Mouse (Mus musculus) neural tube, embryonic 12.5 days (tissue): ENCODE data around the gene Prss32. TPM values are rescaled to one million over a fixed set of nuclear protein-coding genes. Genes with fewer than 3 reads are reported as not detected.

ENCODE experiments used
- ATAC-seq: fragments of 200-750 bp; cut with Nextera tagmentation; 2 replicates; pipeline ENCODE4 v1.8.0; 2017; ENCODE audit warnings: low read depth, mild to moderate bottlenecking, moderate TSS enrichment, moderate library complexity; ENCODE audit not compliant: low FRiP score
- H3K27ac ChIP-seq: fragments of 300-500 bp; sonication (generic); 2 replicates; pipeline ENCODE4 v1.5.1; 2016
- H3K27me3 ChIP-seq: fragments of 300-500 bp; sonication (generic); replicated peaks from 2 replicates; pipeline ENCODE4 v1.6.1; 2016; ENCODE audit warnings: mild to moderate bottlenecking
- H3K36me3 ChIP-seq: fragments of 300-500 bp; sonication (generic); 2 replicates; pipeline ENCODE4 v1.6.1; 2016; ENCODE audit warnings: mild to moderate bottlenecking
- H3K4me1 ChIP-seq: fragments of 300-500 bp; sonication (generic); 2 replicates; pipeline ENCODE4 v1.6.1; 2016
- H3K4me2 ChIP-seq: fragments of 300-500 bp; sonication (generic); replicated peaks from 2 replicates; pipeline ENCODE4 v1.6.1; 2016; ENCODE audit warnings: mild to moderate bottlenecking
- H3K4me3 ChIP-seq: fragments of 300-500 bp; sonication (generic); 2 replicates; pipeline ENCODE4 v1.5.1; 2016
- H3K9ac ChIP-seq: fragments of 300-500 bp; sonication (generic); 2 replicates; pipeline ENCODE4 v1.6.1; 2016; ENCODE audit warnings: mild to moderate bottlenecking
- H3K9me3 ChIP-seq: fragments of 300-500 bp; sonication (generic); 2 replicates; pipeline ENCODE4 v1.6.1; 2016; ENCODE audit warnings: mild to moderate bottlenecking
- WGBS: fragments of 180-500 bp; shearing (Covaris S2); methylation state at CpG from one replicate; pipeline ENCODE4 v1.1.7; 2016; 5-methylcytosine and 5-hydroxymethylcytosine counted together
- polyA plus RNA-seq: library from polyadenylated mRNA; unstranded; fragments of >200 nt; fragmentation: Nextera tagmentation; extraction: Ambion mirVana; gene quantifications from 2 replicates; pipeline ENCODE4 v1.2.1, GENCODE M21; 2016

Gene Prss32
- not detected in 2 replicates for polyA plus RNA-seq

DNA sequence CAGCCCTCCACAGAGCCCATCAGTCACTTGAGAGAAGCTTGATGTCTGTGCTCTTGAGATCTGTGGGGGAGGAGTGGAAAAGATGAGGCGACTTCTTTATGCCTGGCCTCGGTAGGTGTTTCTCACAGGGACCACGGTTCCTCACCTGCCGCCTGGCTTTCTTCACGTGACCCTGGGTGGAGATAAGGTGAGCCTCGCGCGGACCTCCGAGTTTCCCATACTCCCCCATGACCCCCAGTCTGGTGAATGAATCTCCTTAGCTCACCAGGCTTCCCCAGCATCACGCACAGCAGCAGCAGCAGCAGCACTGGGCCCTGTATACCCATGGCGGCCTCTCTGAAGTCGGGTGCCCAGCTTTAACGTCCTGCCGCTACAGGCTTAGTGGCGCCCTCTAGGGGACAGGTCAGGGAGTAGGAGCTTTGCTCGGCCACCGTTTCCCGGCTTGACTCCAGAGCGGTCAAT, at the start of gene Prss32, which contains the start of gene Prss41:
Gene Prss32, plus strand, starts transcription at position 44 of the 462 bp plus-strand sequence.
Gene Prss41, minus strand, starts transcription at position 361 of the 462 bp plus-strand sequence.
- H3K27ac ChIP-seq = no peak within 1 kb of the TSS
- no peak within 1 kb of the TSS for H3K4me3 ChIP-seq

DNA sequence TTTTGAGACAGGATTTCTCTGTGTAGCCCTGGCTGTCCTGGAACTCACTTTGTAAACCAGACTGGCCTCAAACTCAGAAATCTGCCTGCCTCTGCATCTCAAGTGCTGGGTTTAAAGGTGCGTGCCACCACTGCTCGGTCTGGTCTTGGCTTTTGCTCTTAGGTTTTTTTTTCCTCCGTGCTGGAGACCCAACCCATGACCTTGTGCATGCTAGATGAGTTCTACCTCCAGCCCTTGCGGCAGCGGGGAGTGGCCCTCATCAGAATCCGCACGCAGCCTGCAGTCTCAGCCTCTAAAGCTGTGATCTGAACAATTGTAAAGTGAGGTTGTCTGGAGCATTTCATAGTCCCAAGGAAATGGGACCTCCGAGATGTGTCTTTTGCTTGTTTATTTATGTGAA, 48.3 kb upstream of the Prss32 start:
- H3K27me3 ChIP-seq = no peaks in the 10 kb centered on the region
- peaks cover 8% of the 10 kb centered on the region; the same call in 1 of the 2 replicates for H3K4me1 ChIP-seq
- WGBS = 95% methylated on average over 8 of the region's 8 CpGs
- H3K9me3 ChIP-seq = no peaks in the 10 kb centered on the region
- H3K9ac ChIP-seq = no peak overlapping the region
- no peaks in the 10 kb centered on the region for H3K36me3 ChIP-seq
- H3K4me3 ChIP-seq = no peak overlapping the region
- no peak for ATAC-seq
- H3K4me2 ChIP-seq = no peak overlapping the region
- H3K27ac ChIP-seq = no peak overlapping the region

More for the DNA sequence above, at the start of gene Prss32, which contains the start of gene Prss41:
- H3K4me1 ChIP-seq = no peaks in the 10 kb centered on the region
- no peaks in the 10 kb centered on the region for H3K36me3 ChIP-seq
- no peaks in the 10 kb centered on the region for H3K9me3 ChIP-seq
- peak within 1 kb of the TSS; percentile 45 for H3K4me2 ChIP-seq
- 0 out of 2 replicates have a peak, but pooled peaks cover 7% of the 10 kb centered on the region for H3K27me3 ChIP-seq
- WGBS = 17% methylated on average over 19 of the region's 19 CpGs
- no peak within 1 kb of the TSS for H3K9ac ChIP-seq
- 0 out of 2 replicates have a peak, but pooled peaks have one; percentile 33 for ATAC-seq

DNA sequence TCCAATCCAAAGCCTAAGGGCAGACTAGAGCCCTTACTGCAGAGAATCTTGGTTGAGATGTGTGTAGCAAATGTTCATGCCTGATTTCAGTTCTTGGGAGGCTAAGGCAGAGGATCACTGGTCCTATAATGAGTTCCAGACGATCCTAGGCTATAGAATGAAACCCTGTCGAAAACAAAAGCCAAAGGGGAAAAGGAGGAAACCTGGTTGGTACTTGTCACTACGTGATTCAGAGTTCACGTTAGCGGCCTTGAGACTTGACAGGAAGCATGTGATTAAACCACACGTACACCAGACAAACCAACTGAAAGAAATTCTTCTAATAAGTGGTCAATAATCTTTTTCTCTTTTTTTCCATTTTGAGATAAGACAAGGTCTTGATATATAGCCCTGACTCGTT, 46.3 kb upstream of the Prss32 start:
- no peak for ATAC-seq

DNA sequence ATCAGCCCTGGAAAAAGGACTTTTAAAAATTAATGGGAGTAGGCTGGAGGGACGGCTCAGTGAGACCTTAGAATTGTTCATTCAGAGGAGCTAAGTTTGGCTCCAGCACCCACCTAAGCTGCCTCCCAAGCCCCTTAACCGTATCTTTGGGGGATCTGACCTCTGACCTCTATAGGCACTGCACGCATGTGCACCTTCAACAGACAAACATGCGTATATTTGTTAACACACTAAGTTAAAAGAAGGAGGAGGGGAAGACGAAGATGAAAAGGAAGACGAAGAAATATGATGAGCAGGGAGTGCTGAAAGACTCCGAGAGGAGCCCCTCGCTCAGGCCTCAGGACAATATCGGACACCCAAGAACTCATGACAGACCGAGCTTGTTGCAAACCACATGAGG, 42.0 kb upstream of the Prss32 start:
- Histone ChIP-seq H3K4me2 (no peak overlapping the region), H3K36me3 (0 out of 2 replicates have a peak, but pooled peaks cover under 1% of the 10 kb centered on the region), H3K27ac (no peak overlapping the region), H3K27me3 (no peaks in the 10 kb centered on the region), H3K4me1 (peaks cover 24% of the 10 kb centered on the region), H3K9me3 (no peaks in the 10 kb centered on the region), H3K9ac (no peak overlapping the region), H3K4me3 (no peak overlapping the region)
- WGBS = 91% methylated on average over 10 of the region's 10 CpGs
- ATAC-seq = no peak

More for the DNA sequence above, 46.3 kb upstream of the Prss32 start:
- Histone ChIP-seq H3K4me2 (no peak overlapping the region), H3K36me3 (no peaks in the 10 kb centered on the region), H3K9me3 (no peaks in the 10 kb centered on the region), H3K4me1 (no peaks in the 10 kb centered on the region), H3K27me3 (no peaks in the 10 kb centered on the region), H3K9ac (no peak overlapping the region), H3K4me3 (no peak overlapping the region), H3K27ac (no peak overlapping the region)
- WGBS = 80% methylated on average over 7 of the region's 7 CpGs

DNA sequence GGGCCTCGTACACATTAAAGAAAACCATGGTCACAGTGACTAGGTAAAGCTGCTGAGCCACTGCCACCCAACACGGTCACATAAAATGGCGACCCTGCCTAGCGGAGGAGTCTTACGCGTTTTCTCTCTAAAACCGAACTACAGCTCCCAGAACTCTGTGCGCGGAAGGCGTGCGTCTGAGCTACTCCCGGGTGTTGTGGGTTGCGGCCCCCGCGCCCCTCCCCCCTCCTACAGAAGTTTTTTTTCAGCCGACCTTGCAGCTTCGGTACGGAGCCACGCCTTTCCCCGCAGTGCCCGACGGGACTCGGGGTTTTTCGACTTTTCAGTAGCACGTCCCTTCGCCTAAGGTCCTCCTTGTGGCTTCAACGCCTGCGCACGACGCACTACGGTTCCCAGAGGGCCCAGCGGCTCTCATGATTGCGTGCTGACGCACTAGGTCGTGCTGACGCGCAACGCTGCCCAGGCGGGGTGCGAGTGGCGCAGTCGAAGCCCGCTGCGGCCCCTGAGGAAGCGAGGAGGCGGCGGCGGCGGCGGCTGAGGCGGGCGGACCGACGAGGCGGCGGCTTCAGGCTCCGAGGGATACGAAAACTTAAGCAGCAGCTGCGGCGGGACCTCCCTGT, 40.8 kb upstream of the Prss32 start:
- under 1% methylated on average over 60 of the region's 60 CpGs for WGBS
- peak overlapping the region; percentile 94 for H3K9ac ChIP-seq
- H3K4me2 ChIP-seq = peak overlapping the region; percentile 70
- peak overlapping the region; percentile 99 for H3K4me3 ChIP-seq
- H3K4me1 ChIP-seq = peaks cover 33% of the 10 kb centered on the region
- ATAC-seq = peak; percentile 98
- H3K27ac ChIP-seq = peak overlapping the region; percentile 91
- no peaks in the 10 kb centered on the region for H3K9me3 ChIP-seq
- H3K27me3 ChIP-seq = no peaks in the 10 kb centered on the region
- H3K36me3 ChIP-seq = peaks cover 11% of the 10 kb centered on the region

DNA sequence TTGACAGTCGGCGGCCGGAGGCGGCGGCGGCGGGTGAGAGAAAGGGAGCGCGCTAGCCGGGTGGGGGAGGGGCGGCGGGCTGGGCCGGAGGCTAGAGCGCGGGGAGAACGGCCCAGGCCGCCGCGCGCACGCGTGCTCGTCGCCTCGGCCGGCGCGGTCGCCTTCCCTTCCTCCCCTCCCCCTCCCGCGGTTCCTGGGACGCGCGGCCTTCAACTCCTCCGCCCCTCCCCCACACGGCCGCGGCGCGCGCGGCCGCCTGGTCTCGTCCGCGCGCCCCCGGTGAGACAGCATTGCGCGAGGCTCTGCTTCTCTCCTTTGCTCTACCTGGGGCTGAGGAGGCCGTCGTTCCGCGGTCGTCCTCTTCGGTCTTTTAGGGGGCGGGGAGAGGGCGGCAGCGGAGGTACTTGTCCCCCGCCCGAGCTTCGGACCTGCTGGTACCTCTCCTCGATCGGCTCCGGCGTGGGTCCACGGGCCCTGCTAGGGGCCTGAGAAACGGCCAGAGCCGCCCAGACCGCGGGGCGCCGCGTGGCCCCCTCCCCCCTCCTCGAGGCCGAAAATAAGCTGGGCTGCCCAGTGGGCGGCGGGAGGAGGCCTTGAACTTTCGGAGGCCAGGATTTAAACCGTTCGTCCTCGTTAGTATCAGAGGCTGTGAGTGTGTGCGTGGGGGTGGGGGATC, 40.2 kb upstream of the Prss32 start:
- H3K36me3 ChIP-seq = peaks cover 18% of the 10 kb centered on the region
- H3K9ac ChIP-seq = peak overlapping the region; percentile 94
- H3K9me3 ChIP-seq = no peaks in the 10 kb centered on the region
- peak overlapping the region; percentile 99 for H3K4me3 ChIP-seq
- H3K4me2 ChIP-seq = peak overlapping the region; percentile 70
- ATAC-seq = peak; percentile 70
- WGBS = under 1% methylated on average over 73 of the region's 83 CpGs
- H3K27me3 ChIP-seq = no peaks in the 10 kb centered on the region
- H3K27ac ChIP-seq = peak overlapping the region; percentile 91
- peaks cover 33% of the 10 kb centered on the region for H3K4me1 ChIP-seq

DNA sequence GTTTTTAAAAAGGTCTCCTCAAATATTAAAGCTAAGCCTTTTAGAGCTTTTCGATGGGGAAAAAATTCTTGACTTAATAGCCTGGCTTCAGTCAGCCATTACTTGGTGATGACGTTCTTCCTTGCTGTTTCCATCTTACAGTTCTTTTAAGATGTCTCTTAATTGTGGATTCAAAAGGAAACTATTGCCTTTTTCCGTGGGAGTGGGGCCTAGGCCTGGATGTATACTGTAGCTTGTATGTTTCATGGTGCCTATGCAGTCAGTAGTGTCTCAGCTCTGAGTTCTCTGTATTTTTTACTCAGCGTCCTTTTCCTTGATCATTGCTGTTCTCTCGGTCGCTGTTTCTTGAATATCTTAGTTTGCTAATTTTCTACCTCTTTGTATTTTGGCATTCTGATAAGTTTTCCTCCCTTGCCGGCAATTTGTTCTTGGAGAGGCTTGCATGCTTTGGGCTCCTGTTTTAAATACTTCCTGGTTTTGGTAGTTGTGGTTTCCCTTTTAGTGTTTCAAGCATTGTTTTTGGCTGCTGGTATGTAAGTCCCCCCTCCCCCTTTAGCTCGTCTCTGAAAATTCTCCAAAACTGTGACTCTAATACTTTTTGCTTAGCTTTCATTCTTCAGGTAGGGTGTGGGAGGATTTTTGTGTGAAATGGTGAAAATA, 39.1 kb upstream of the Prss32 start:
- ATAC-seq = no peak
- Histone ChIP-seq H3K36me3 (peaks cover 28% of the 10 kb centered on the region), H3K27ac (no peak overlapping the region), H3K27me3 (no peaks in the 10 kb centered on the region), H3K4me2 (peak overlapping the region; percentile 70), H3K9me3 (no peaks in the 10 kb centered on the region), H3K4me1 (peaks cover 33% of the 10 kb centered on the region), H3K4me3 (peak overlapping the region; percentile 99), H3K9ac (peak overlapping the region; percentile 94)
- WGBS = 9% methylated on average over 8 of the region's 8 CpGs

DNA sequence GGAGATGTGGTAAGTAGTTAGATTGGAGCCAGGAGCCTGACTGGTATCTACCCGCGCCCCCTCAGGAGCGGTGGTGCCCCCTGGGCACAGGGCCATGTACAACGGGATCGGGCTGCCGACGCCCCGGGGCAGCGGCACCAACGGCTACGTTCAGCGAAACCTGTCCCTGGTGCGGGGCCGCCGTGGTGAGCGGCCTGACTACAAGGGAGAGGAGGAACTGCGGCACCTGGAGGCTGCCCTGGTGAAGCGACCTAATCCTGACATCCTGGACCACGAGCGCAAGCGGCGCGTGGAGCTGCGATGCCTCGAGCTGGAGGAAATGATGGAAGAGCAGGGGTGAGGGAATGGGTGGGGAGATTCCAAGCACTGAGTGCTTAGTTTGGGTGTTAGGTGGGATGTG, 36.8 kb upstream of the Prss32 start:
- 92% methylated on average over 25 of the region's 25 CpGs for WGBS
- H3K4me2 ChIP-seq = peak overlapping the region; percentile 70
- no peak overlapping the region for H3K9ac ChIP-seq
- peaks cover 33% of the 10 kb centered on the region for H3K4me1 ChIP-seq
- no peaks in the 10 kb centered on the region for H3K27me3 ChIP-seq
- no peaks in the 10 kb centered on the region for H3K9me3 ChIP-seq
- no peak overlapping the region for H3K27ac ChIP-seq
- no peak overlapping the region for H3K4me3 ChIP-seq
- ATAC-seq = no peak
- H3K36me3 ChIP-seq = peaks cover 51% of the 10 kb centered on the region

DNA sequence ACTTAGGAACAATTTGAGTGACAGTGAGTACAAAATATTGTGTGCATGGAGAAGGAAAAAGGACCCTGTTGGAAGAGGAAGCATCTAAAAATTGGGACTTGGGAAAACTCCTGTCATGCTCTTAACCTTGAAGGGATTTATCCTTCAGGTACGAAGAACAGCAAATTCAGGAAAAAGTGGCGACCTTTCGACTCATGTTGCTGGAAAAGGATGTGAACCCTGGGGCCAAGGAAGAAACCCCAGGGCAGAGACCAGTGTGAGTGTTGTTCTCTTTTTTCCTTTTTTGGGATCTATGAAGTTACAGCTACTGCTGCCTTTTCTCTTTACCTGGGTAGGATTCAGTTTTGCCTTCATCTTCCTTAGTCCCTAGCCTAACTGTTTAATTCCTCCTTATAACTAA, 35.7 kb upstream of the Prss32 start:
- no peaks in the 10 kb centered on the region for H3K9me3 ChIP-seq
- peaks cover 33% of the 10 kb centered on the region for H3K4me1 ChIP-seq
- no peak for ATAC-seq
- no peak overlapping the region for H3K4me3 ChIP-seq
- H3K36me3 ChIP-seq = peaks cover 61% of the 10 kb centered on the region
- no peaks in the 10 kb centered on the region for H3K27me3 ChIP-seq
- no peak overlapping the region for H3K9ac ChIP-seq
- H3K27ac ChIP-seq = no peak overlapping the region
- H3K4me2 ChIP-seq = no peak overlapping the region
- WGBS = 91% methylated on average over 3 of the region's 3 CpGs

DNA sequence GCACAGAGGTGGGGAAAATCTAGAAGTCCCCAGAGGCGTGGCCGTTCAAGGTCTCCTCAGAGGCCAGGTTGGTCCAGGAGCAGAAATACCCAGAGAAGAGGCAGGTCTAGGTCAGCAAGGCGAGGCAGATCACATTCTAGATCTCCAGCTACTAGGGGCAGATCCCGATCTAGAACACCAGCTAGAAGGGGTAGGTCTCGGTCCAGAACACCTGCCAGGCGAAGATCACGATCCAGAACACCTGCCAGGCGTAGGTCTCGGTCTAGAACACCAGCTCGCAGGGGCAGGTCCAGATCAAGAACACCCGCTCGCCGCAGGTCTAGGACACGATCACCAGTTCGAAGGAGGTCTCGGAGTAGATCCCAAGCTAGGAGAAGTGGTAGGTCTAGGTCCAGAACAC, 28.0 kb upstream of the Prss32 start:
- no peak for ATAC-seq
- no peak overlapping the region for H3K9ac ChIP-seq
- H3K27ac ChIP-seq = no peak overlapping the region
- H3K4me1 ChIP-seq = no peaks in the 10 kb centered on the region
- H3K4me3 ChIP-seq = no peak overlapping the region
- no peak overlapping the region for H3K4me2 ChIP-seq
- peaks cover 96% of the 10 kb centered on the region for H3K36me3 ChIP-seq
- H3K27me3 ChIP-seq = no peaks in the 10 kb centered on the region
- H3K9me3 ChIP-seq = peaks cover 33% of the 10 kb centered on the region; the same call in 1 of the 2 replicates
- WGBS = 98% methylated on average over 16 of the region's 16 CpGs

DNA sequence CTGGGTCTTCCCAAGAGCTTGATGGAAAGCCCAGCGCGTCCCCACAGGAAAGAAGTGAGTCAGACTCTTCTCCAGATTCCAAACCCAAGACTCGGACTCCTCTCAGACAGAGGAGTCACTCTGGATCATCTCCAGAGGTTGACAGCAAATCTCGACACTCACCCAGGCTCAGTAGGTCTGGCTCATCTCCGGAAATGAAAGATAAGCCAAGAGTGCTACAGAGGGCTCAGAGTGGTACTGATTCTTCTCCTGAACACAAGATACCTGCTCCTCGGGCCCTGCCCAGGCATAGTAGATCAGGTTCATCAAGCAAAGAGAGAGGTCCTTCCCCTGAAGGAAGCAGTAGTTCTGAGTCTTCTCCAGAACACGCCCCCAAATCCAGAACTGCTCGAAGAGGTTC, 25.1 kb upstream of the Prss32 start:
- Histone ChIP-seq H3K36me3 (peaks cover 100% of the 10 kb centered on the region), H3K9ac (no peak overlapping the region), H3K4me2 (no peak overlapping the region), H3K27ac (no peak overlapping the region), H3K4me3 (no peak overlapping the region), H3K4me1 (no peaks in the 10 kb centered on the region), H3K9me3 (peaks cover 33% of the 10 kb centered on the region; the same call in 1 of the 2 replicates), H3K27me3 (no peaks in the 10 kb centered on the region)
- WGBS = 99% methylated on average over 8 of the region's 8 CpGs
- no peak for ATAC-seq

DNA sequence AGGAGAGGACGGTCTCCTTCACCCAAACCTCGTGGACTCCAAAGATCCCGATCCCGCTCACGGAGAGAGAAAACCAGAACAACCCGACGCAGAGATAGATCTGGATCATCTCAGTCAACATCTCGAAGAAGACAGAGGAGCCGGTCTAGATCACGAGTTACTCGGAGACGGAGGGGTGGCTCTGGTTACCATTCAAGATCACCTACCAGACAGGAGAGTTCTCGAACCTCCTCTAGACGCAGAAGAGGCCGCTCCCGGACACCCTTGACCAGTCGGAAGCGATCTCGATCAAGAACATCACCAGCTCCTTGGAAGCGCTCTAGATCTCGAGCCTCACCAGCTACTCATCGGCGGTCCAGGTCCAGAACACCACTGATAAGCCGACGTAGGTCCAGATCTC, 24.4 kb upstream of the Prss32 start:
- Histone ChIP-seq H3K9me3 (peaks cover 33% of the 10 kb centered on the region; the same call in 1 of the 2 replicates), H3K4me3 (no peak overlapping the region), H3K36me3 (peaks cover 99% of the 10 kb centered on the region), H3K27me3 (no peaks in the 10 kb centered on the region), H3K9ac (no peak overlapping the region), H3K27ac (no peak overlapping the region), H3K4me2 (no peak overlapping the region), H3K4me1 (no peaks in the 10 kb centered on the region)
- WGBS = 97% methylated on average over 25 of the region's 25 CpGs
- ATAC-seq = no peak
